Mouse (Mus musculus) kidney, postnatal 4 days (tissue): ENCODE data around the gene Samd14.
A peak's percentile ranks its signal among the peaks of the same experiment; 100 is the strongest.
"Not testable (repeated sequence)": the region's sequence is repeated elsewhere in the genome, so short reads cannot be mapped to it uniquely, and the experiment has no call there.

Source experiments
- DNase-seq, 2 experiments: peaks; one replicate each; pipeline ENCODE4 v3.0.0; 2021; ENCODE audit warnings: mixed read lengths in 2 of 2

Samd14 gene

GRCm38 (mm10) chr11:95009629-95010014 lies at the start of gene Samd14:
Gene Samd14, plus strand, starts transcription at chr11:95009879.
- DNase-seq: peak; percentile 84 to 90

GRCm38 (mm10) chr11:94962534-94963101 lies 47.1 kb upstream of the Samd14 start:
- DNase-seq: no peak

- no peak for DNase-seq
Measured at GRCm38 (mm10) chr11:94967419-94967818, 42.3 kb upstream of the Samd14 start, which contains the start of gene Hils1. Gene Hils1, plus strand, starts transcription at chr11:94967593.

GRCm38 (mm10) chr11:94968187-94968586 lies 41.5 kb upstream of the Samd14 start:
- DNase-seq: no peak

DNA sequence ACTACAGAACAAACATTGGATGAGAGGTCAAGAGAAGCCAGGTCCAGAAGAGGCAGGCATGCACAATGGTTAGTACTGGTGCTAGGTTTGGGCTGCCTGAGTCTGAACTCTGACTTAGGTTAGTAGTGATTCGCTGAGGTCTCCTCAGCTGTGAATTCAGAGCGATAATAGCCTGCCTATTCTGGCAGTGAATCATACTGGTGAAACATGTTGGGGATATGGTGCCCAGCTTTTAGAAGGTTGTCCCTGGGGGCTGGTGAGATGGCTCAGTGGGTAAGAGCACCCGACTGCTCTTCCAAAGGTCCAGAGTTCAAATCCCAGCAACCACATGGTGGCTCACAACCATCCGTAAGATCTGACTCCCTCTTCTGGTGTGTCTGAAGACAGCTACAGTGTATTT lies 40.0 kb upstream of the Samd14 start:
- DNase-seq: not testable (repeated sequence)

DNA sequence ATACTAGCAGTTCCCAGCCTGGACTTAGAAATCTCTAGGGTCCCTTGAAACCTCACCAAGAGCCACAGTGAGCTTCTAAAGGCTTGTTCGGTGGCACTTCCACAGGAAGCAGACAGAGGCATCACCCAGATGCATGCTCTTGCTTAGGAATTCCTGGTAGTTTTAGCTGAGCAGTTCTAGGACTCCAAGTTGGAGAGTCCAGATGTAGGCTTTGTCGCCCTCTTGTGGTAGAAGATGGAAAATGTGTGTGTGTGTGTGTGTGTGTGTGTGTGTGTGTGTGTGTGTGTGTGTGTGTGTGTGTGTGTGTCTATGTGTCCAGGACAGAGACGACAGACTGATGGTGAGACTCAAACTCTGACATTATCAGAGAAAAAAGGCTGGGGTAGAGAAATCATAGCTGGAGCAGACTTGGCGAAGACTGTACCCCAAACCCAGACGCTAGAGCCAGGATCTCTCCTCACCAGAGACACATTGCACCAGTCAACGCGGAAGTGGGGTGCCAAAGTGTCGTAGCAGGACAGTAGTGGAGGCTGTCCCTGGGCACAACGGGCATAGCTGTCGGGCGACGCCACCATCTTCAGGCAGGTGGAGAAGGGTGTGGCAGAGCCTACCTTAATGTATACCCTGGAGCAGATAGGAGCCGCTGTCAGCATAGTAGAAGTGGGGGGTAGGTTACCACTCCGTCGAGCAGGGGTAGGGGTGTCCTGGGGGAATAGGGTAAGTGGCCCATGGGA lies 39.3 kb upstream of the Samd14 start:
- DNase-seq: peak; percentile 86 to 88

DNA sequence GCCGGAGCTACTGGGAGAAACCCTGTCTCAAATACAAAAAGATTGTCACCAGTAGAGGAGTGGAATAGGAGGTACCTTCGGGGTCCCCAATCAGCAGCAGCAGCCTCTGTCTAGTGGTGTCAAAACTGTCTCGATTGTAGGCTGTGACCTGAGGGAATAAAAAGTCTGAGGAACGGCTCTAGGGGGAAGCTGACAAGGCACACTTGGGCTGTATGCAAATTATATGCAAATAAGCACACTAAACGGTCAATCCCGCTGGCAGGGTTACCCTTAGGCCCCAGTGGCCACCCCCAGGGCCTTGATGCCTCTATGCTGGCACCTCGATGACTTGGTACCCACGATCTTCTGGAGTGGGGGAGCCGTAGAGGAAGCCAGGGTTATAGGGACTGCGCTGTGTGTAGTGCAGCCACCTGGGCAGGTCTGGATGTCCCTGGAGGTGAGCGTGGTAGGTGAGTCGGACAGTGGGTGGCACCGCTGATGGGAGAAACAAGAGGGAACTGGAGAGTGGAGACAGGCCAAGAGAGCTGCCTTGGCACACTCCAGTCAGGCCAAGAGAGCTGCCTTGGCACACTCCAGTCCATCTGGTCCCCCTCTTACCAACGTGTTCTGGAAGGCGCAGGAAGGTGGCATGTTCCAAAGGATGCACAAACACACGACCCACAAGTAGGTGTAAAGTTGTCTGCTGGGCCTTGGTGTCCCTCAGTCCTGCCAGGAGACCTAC lies 37.6 kb upstream of the Samd14 start:
- no peak for DNase-seq

DNA sequence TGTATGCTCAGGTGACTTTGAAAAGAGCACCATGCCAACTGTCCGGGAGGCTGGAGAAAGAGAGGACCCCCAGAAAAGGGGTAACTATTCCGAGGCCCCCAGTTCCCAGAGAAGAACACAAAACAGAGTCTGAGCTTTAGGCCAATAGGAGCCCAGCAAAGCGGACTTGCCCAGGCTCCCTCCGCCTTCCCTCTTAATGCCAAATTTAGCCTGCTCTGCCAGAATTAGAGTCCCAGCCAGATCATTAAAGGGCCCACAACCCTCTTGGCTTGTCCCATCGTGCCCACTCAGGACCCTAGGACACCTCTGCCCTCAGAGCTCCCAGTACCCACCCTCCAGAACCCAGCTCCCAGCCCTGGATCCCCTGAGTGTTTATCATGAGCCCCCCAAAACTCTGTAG lies 36.8 kb upstream of the Samd14 start:
- DNase-seq: no peak

DNA sequence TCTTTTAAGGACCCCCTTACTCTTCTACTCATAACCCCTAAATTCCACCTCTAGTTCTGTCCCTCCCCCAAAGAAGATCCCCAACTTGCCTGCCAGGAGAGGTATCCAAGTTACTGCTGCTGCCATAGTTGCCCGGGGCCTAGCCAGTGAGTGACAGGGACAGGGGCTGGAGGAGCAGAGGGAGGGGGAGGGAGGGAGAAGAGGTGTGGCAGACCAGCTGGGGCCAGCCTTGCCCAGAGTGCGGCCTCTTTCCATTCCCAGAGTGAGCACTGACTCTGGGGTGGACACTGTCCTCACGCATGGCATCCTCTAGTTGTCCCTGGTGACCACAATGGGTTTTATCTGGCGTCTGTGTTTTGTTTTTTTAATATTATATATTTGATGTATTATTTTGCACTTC lies 36.4 kb upstream of the Samd14 start:
- DNase-seq: no peak

DNA sequence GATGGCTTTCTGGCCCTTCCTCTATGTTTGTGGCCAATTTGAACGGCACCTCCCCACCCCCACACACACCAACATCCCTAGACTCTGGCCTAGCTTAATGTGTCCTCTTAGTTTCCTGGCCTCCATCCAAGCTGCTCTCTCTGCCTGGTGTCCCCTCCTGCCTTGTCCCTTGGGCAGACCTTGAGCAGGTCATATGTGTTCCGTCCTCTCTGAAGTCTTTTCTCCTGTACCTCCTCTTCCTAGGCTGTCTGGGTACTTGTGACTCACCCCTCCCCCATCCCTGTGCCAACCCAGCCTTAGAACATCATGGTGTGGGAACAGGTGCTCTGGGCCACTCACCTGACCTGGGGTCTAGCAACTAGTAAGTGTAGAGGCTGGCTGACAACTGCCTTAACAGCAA lies 34.7 kb upstream of the Samd14 start:
- no peak for DNase-seq

GRCm38 (mm10) chr11:94976199-94976598 lies 33.5 kb upstream of the Samd14 start, which contains the start of gene Sgca:
Gene Sgca, minus strand, starts transcription at chr11:94976327.
- DNase-seq: no peak

- DNase-seq: no peak
Measured at GRCm38 (mm10) chr11:94978178-94978915, 31.3 kb upstream of the Samd14 start.

DNA sequence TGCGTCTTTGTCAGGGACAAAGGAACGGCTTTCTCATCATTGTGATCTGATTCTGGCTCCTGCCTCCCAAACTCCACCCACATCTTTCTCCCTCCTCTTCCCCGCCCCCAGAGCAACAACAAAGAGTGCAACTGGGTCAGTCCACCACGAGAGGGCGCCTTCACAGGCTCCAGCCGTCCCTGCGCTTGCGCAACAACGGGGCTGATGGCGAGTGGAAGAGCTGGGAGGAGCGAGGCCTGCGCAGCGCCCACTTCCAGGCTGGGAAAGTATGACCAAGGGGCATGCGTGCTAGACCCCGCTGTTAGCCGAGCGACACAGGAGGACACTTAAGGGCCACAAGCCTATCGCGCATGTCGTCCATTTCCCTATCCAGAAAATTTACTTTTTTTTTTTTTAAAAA lies 30.7 kb upstream of the Samd14 start:
- DNase-seq: peak; percentile 97

DNA sequence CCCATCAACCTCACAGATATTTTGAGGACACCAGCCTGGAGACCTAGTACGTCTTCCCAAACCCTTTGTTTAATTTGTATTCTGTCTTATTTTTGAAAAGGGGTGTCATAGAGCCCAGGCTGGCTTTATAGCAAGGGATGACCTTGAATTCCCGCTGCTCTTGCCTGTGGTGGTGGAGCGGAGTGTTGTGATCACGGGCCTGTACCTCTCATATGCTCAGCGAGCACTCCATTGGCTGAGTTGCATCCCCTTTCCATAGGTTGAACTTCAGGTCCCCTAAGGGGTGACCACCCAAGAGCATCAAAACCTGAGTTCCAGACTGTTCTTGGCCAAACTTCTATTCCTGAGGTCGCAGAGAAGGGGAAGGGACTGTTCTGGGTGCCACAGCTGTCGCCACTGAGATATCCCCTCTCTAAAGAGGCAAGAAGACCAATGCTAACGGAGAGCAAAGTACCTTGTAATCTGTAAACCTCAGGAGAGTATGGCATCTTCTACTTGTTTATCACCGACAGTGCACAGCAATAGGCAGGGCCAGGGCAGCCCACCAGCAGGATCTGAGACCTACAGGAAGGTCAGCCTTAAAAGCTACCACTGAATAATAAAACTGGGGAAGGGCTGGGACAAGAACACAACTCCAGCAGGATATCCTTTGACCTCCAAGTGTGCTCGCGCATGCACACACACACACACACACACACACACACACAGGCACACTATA lies 30.1 kb upstream of the Samd14 start:
- DNase-seq: no peak

DNA sequence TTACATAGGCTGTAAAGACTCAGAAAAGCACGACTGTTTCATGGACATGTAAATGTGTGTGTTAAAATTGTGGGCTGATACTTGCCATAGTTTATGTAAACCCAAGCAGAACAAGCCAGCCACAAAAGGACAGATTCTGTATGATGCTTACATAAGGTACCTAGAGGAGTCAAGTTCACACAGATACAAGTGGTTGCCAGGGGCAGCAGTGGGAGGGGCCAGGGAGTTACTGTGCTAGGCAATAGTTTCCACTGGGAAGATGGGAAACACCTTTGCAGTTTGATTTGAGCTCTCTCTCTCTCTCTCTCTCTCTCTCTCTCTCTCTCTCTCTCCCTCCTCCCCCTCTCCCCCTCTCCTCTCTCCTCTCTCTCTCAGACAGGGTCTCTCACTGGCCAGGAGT lies 24.5 kb upstream of the Samd14 start:
- DNase-seq: no peak

- DNase-seq: no peak
Measured at GRCm38 (mm10) chr11:94985822-94986221, 23.9 kb upstream of the Samd14 start.

DNA sequence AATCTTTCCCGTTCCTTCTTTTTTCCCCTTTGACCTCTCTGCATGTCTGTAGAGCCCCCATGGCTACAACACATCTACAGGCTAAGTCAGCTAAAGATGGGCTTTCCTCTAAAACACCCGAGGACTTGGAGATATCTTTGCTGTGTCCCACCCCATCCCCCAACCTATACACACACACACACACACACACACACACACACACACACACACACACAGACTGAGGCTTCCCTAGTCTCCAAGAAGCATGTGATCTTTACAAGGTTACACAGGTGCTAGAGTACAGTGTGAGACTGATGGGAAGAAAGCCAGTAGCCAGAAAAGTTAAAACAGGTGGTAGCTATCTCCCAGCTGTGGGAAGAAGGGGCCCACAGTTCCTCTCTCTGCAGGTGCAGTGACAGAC lies 23.2 kb upstream of the Samd14 start:
- DNase-seq: no peak

DNA sequence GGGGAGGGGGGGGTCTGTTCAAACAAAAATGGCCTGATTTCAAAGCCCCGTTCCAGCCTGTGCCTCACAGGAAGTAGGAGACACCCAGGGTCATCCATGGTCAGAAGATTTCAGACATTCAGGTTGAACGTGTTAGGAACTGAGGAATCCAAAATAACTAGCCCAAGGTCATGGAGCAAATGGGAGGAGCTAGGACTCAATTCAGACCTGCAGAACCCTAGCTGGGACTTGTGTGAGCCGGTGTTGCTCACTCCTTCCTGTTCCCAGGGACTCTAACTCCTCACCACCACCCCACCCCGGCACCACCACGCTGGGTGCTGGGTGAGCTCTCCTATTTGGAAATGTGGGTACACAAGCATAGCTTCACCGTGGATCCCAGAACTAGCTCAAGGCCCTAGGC lies 22.3 kb upstream of the Samd14 start:
- no peak for DNase-seq

DNA sequence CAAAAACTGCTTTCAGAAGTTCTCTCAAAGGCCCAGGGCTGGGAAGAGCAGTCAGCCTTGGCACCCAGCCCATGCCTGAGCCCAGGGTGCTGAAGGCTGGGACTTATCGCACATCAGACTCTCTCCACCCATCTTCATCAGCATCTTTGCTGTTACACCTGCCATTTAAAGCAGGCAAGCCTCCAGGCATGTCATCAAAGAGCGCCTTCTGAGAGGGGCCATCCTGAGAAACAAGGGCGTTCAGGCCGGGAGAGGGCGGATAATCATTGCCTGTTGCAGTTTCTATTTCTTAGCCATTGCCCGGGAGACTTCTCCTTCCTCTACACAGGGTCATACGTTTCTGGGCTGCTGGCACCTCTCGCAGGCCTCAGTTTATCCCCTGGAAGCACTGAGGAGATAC lies 21.8 kb upstream of the Samd14 start:
- DNase-seq: no peak

GRCm38 (mm10) chr11:94988780-94989561 lies 20.7 kb upstream of the Samd14 start:
- DNase-seq: peak in 1 of 2 experiments; percentile 43

- DNase-seq: peak; percentile 81 to 89
Measured at GRCm38 (mm10) chr11:94989562-94990017, 20.1 kb upstream of the Samd14 start.
